8 mouse cellular contexts compared by ENCODE assay signal in genomic region chr10:59947296-59948073, GRCm38 (mm10). TPM values are rescaled to one million over a fixed set of nuclear protein-coding genes. Genes with fewer than 3 reads are reported as not detected.
DNase-seq lines count a peak whose midpoint lies in the region; ATAC-seq lines count a peak whose summit lies in the region.

No protein-coding gene starts in this region.

- peak; percentile 55 for DNase-seq in adrenal gland, postnatal 14 days
- DNase-seq in adrenal gland, postnatal 4 days (ENCODE audit: low spot score in 2 of 2) = no peak
- DNase-seq in neural tube, embryonic 10.5 days (ENCODE audit: extremely low spot score, low spot score) = peak; percentile 11
- DNase-seq in thymus, postnatal 4 days = no peak

- no peak overlapping the region for H3K4me2 ChIP-seq in neural tube, embryonic 15.5 days
- H3K4me2 ChIP-seq in hindbrain, embryonic 16.5 days (ENCODE audit: low read length) = no peak overlapping the region
- no peak overlapping the region for H3K4me2 ChIP-seq in stomach, embryonic 16.5 days (ENCODE audit: low read depth, low read length)

- peaks cover 40% of the 10 kb centered on the region for H3K4me1 ChIP-seq in neural tube, embryonic 15.5 days
- H3K4me1 ChIP-seq in hindbrain, embryonic 16.5 days (ENCODE audit: control insufficient read depth, insufficient read depth, low read depth, low read length) = peaks cover 24% of the 10 kb centered on the region
- peaks cover 39% of the 10 kb centered on the region for H3K4me1 ChIP-seq in stomach, embryonic 16.5 days (ENCODE audit: control insufficient read depth, insufficient read depth, low read length)

- no peak overlapping the region for H3K4me3 ChIP-seq in neural tube, embryonic 15.5 days (replicated peaks)
- no peak overlapping the region for H3K4me3 ChIP-seq in hindbrain, embryonic 16.5 days (ENCODE audit: low read length)
- H3K4me3 ChIP-seq in stomach, embryonic 16.5 days (replicated peaks; ENCODE audit: low read length) = no peak overlapping the region

- no peak for ATAC-seq in neural tube, embryonic 15.5 days (ENCODE audit: low FRiP score)
- ATAC-seq in hindbrain, embryonic 16.5 days = no peak
- ATAC-seq in stomach, embryonic 16.5 days (ENCODE audit: insufficient read depth, low FRiP score) = no peak
- ATAC-seq in granulocyte monocyte progenitor cell, adult 5-6 weeks (replicated peaks; ENCODE audit: poor library complexity, severe bottlenecking) = no peak

- H3K9ac ChIP-seq in neural tube, embryonic 15.5 days (replicated peaks) = no peak overlapping the region
- H3K9ac ChIP-seq in hindbrain, embryonic 16.5 days (ENCODE audit: low read depth, low read length) = no peak overlapping the region
- H3K9ac ChIP-seq in stomach, embryonic 16.5 days (ENCODE audit: low read length) = no peak overlapping the region

- 75% methylated on average over 7 of the region's 7 CpGs for WGBS in neural tube, embryonic 15.5 days
- 66% methylated on average over 7 of the region's 7 CpGs for WGBS in hindbrain, embryonic 16.5 days
- 63% methylated on average over 7 of the region's 7 CpGs for WGBS in stomach, embryonic 16.5 days

- H3K36me3 ChIP-seq in neural tube, embryonic 15.5 days = no peaks in the 10 kb centered on the region
- H3K36me3 ChIP-seq in hindbrain, embryonic 16.5 days (ENCODE audit: control insufficient read depth, insufficient read depth, low read length) = no peaks in the 10 kb centered on the region
- H3K36me3 ChIP-seq in stomach, embryonic 16.5 days (ENCODE audit: control insufficient read depth, insufficient read depth, low read length) = no peaks in the 10 kb centered on the region

- H3K9me3 ChIP-seq in neural tube, embryonic 15.5 days (replicated peaks) = no peaks in the 10 kb centered on the region
- H3K9me3 ChIP-seq in hindbrain, embryonic 16.5 days (ENCODE audit: control insufficient read depth, low read length) = no peaks in the 10 kb centered on the region
- no peaks in the 10 kb centered on the region for H3K9me3 ChIP-seq in stomach, embryonic 16.5 days (replicated peaks; ENCODE audit: control insufficient read depth, low read length)

- no peak overlapping the region for H3K27ac ChIP-seq in neural tube, embryonic 15.5 days (replicated peaks)
- H3K27ac ChIP-seq in hindbrain, embryonic 16.5 days (ENCODE audit: low read depth, low read length) = peak overlapping the region; percentile 33; the same call in 1 of the 2 replicates
- H3K27ac ChIP-seq in stomach, embryonic 16.5 days (ENCODE audit: low read length) = peak overlapping the region; percentile 12; the same call in 1 of the 2 replicates

- H3K27me3 ChIP-seq in neural tube, embryonic 15.5 days (replicated peaks) = no peaks in the 10 kb centered on the region
- no peaks in the 10 kb centered on the region for H3K27me3 ChIP-seq in hindbrain, embryonic 16.5 days (replicated peaks; ENCODE audit: control insufficient read depth, insufficient read depth, low read length)
- no peaks in the 10 kb centered on the region for H3K27me3 ChIP-seq in stomach, embryonic 16.5 days (ENCODE audit: control insufficient read depth, insufficient read depth, low read length)

RNA-seq across cellular contexts. Expression of gene Ddit4, which starts 4.1 kb away (rescaled TPM):
- 70.5 and 103 TPM in 2 replicates for total RNA-seq in adrenal gland, postnatal 14 days (2021)
- total RNA-seq in adrenal gland, postnatal 4 days (2021) = 10 to 100 TPM; 59.7 to 80.6 TPM
- 80.8 and 91.6 TPM in 2 replicates for polyA plus RNA-seq in neural tube, embryonic 15.5 days (2015; fragmentation: Nextera tagmentation; extraction: Ambion mirVana)
- polyA plus RNA-seq in hindbrain, embryonic 16.5 days (2015; fragmentation: Nextera tagmentation; extraction: Ambion mirVana) = 75.3 and 97.1 TPM in 2 replicates
- 30.4 and 34.8 TPM in 2 replicates for polyA plus RNA-seq in stomach, embryonic 16.5 days (2015; fragmentation: Nextera tagmentation; extraction: Ambion mirVana)
- 0.49 TPM in 1 of 2 replicates, not detected in the other for total RNA-seq in granulocyte monocyte progenitor cell, adult 5-6 weeks (2014; fragmentation: Nextera tagmentation)
- total RNA-seq in granulocyte monocyte progenitor cell, adult 5-6 weeks (2017) = 2.0 and 2.2 TPM in 2 replicates

RNA-seq across cellular contexts. Expression of gene Ascc1, which starts 55.1 kb away (rescaled TPM):
- total RNA-seq in adrenal gland, postnatal 14 days (2021) = 27.8 and 29.8 TPM in 2 replicates
- 10 to 100 TPM; 35.7 to 38.0 TPM for total RNA-seq in adrenal gland, postnatal 4 days (2021)
- 45.4 and 47.3 TPM in 2 replicates for polyA plus RNA-seq in neural tube, embryonic 15.5 days (2015; fragmentation: Nextera tagmentation; extraction: Ambion mirVana)
- polyA plus RNA-seq in hindbrain, embryonic 16.5 days (2015; fragmentation: Nextera tagmentation; extraction: Ambion mirVana) = 47.7 and 48.3 TPM in 2 replicates
- 45.2 and 46.2 TPM in 2 replicates for polyA plus RNA-seq in stomach, embryonic 16.5 days (2015; fragmentation: Nextera tagmentation; extraction: Ambion mirVana)
- total RNA-seq in granulocyte monocyte progenitor cell, adult 5-6 weeks (2014; fragmentation: Nextera tagmentation) = 19.4 and 24.3 TPM in 2 replicates
- total RNA-seq in granulocyte monocyte progenitor cell, adult 5-6 weeks (2017) = 24.8 and 34.2 TPM in 2 replicates

RNA-seq across cellular contexts. Expression of gene Anapc16, which starts 55.5 kb away (rescaled TPM):
- 57.5 and 68.8 TPM in 2 replicates for total RNA-seq in adrenal gland, postnatal 14 days (2021)
- total RNA-seq in adrenal gland, postnatal 4 days (2021) = 10 to 100 TPM; 82.2 to 88.4 TPM
- polyA plus RNA-seq in neural tube, embryonic 15.5 days (2015; fragmentation: Nextera tagmentation; extraction: Ambion mirVana) = 106 TPM in 2 replicates
- polyA plus RNA-seq in hindbrain, embryonic 16.5 days (2015; fragmentation: Nextera tagmentation; extraction: Ambion mirVana) = 101 and 116 TPM in 2 replicates
- 75.6 and 90.7 TPM in 2 replicates for polyA plus RNA-seq in stomach, embryonic 16.5 days (2015; fragmentation: Nextera tagmentation; extraction: Ambion mirVana)
- 36.2 and 43.2 TPM in 2 replicates for total RNA-seq in granulocyte monocyte progenitor cell, adult 5-6 weeks (2014; fragmentation: Nextera tagmentation)
- total RNA-seq in granulocyte monocyte progenitor cell, adult 5-6 weeks (2017) = 46.2 and 48.8 TPM in 2 replicates

Comparison
In these comparisons a context has a peak if more than half of its experiments do, and no peak if none do; other contexts are left out.
1. DNase-seq: peak in adrenal gland, postnatal 14 days (single experiment) and neural tube, embryonic 10.5 days (single experiment); none in adrenal gland, postnatal 4 days (0 of 2) and thymus, postnatal 4 days (single experiment).
2. RNA of gene Ddit4, which starts 4.1 kb away (total RNA-seq): 59.7 to 80.6 TPM in adrenal gland, postnatal 4 days and 70.5 to 103 TPM in adrenal gland, postnatal 14 days; 0.49 to 2.2 TPM in granulocyte monocyte progenitor cell, adult 5-6 weeks; every median in the first group is over 10 times any median in the second.